Mouse (Mus musculus): Measurements from ENCODE around the gene Ntn3.

DNA sequence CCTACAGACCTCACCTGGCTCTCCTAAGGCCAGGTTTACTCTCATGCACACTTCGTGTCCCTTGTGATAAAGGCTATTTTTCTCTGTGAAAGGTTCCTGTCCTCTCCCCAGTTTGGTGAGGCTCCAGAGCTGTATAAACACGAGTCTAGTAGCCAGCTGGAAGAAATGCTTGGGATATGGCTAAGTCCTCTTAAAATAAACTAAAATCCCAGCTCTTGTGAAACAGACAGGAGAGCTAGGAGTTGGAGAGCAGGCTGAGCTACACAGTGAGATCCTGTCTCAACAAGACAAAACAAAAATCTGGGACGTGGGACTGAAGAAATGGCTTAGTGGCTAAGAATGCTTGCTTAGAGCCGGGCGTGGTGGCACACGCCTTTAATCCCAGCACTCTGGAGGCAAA lies 3.9 kb upstream of the Ntn3 start:
- TF ChIP-seq MAFK (IDR thresholded peaks at IDR 0.05; ENCODE audit: insufficient read depth, low read depth, low read length): no peak
- TF ChIP-seq ZNF384 (IDR thresholded peaks at IDR 0.05; ENCODE audit: low read depth, low read length): no peak
- no peak for TF ChIP-seq HCFC1 (IDR thresholded peaks at IDR 0.05; ENCODE audit: borderline replicate concordance, insufficient read depth, low read length)
